Mouse (Mus musculus) heart, adult 18-20 months (tissue): ENCODE results near the gene Cox4i1. TPM values are rescaled to one million over a fixed set of nuclear protein-coding genes. Genes with fewer than 3 reads are reported as not detected.

Experiments
- total RNA-seq, 2 experiments: library from RNA; stranded (reverse); gene quantifications; 2 replicates each; pipeline ENCODE4 v1.2.3; 2021

Gene Cox4i1
- total RNA-seq, 2 experiments from 2014 or later = 4,737 to 4,778 TPM

Other genes with a start within 250 kb of the Cox4i1 start
- gene Gins2, start 78.9 kb upstream of the Cox4i1 start, total RNA-seq = 1 to 10 TPM in 1 of 2 experiments, under 1 TPM in 1; 0.98 to 1.8 TPM
- gene 1190005I06Rik, start 20.6 kb upstream of the Cox4i1 start, total RNA-seq = 1 to 10 TPM; 5.6 to 6.3 TPM
- gene Gm27021, start 143 bp upstream of the Cox4i1 start, total RNA-seq = not detected
- 10 to 100 TPM; 42.7 to 46.4 TPM for gene Emc8, start 351 bp downstream of the Cox4i1 start, total RNA-seq
- 1 to 10 TPM; 4.8 to 6.9 TPM for gene Irf8, start 68.1 kb downstream of the Cox4i1 start, total RNA-seq